Mouse (Mus musculus): Measurements from ENCODE around the gene Ttll7. TPM values are rescaled to one million over a fixed set of nuclear protein-coding genes. Genes with fewer than 3 reads are reported as not detected.

The Ttll7 gene
- polyA plus RNA-seq (2012; rRNA removed), result 68.5 and 70.9 TPM in 2 replicates

DNA sequence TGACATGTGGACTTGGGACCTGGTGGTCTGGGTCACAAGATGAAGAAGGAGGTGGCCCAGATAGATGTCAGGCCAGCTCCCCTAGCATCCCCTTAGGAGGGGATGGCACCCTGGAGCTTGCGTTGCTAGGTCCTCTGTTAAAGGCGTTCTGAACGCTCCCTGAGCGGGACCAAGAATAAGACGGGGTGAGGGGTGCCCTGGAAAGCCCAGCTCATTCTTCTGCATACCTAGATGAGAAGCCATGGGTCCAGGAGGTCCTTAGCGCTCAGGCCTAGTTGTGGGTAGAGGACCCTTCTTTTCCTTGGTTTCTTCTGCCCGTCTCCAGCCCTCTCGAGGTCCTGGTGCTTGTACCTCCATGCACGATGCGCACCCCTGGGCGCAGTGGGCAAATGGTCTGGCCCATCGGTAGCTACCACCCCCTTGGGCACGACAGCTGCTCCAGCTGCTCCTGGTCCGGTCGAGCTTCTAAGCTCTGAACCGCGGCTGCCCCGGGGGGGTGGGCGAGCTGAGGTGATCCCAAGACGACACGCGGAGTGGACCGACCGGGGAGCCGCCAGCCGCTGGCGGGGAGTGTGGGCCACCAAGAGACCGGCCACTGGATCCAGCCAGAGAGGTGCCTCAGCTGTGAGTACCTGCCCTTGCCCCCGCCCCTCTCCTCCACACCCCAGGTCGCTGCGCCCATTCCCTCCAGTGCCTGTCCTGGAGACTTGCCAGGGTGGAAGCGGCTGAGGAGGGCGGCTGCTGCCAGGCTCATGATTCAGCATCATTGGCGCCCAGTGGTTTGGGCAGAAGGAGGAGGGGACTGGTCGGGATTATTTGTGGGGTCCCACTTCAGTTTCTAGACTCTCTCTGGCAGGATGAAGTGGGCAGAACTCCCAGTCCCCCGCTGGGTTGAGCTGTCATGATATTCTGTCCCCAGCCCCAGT, at the start of gene Ttll7:
Gene Ttll7, plus strand, starts transcription at position 402 of the 926 bp plus-strand sequence.
- TF ChIP-seq CTCF (IDR thresholded peaks at IDR 0.05; ENCODE audit: extremely low read depth, insufficient read depth, low read length) (no peak), POLR2A (IDR thresholded peaks at IDR 0.05; ENCODE audit: extremely low read depth, insufficient read depth, low read length) (peak; percentile 81; the same call in 1 of the 2 replicates)
- Histone ChIP-seq H3K4me1 (ENCODE audit: control insufficient read depth, insufficient read depth, low read length) (no peaks in the 10 kb centered on the region), H3K4me3 (ENCODE audit: insufficient read depth, low read length) (peak within 1 kb of the TSS; percentile 52), H3K27ac (ENCODE audit: insufficient read depth, low read length) (peak within 1 kb of the TSS; percentile 89)

DNA sequence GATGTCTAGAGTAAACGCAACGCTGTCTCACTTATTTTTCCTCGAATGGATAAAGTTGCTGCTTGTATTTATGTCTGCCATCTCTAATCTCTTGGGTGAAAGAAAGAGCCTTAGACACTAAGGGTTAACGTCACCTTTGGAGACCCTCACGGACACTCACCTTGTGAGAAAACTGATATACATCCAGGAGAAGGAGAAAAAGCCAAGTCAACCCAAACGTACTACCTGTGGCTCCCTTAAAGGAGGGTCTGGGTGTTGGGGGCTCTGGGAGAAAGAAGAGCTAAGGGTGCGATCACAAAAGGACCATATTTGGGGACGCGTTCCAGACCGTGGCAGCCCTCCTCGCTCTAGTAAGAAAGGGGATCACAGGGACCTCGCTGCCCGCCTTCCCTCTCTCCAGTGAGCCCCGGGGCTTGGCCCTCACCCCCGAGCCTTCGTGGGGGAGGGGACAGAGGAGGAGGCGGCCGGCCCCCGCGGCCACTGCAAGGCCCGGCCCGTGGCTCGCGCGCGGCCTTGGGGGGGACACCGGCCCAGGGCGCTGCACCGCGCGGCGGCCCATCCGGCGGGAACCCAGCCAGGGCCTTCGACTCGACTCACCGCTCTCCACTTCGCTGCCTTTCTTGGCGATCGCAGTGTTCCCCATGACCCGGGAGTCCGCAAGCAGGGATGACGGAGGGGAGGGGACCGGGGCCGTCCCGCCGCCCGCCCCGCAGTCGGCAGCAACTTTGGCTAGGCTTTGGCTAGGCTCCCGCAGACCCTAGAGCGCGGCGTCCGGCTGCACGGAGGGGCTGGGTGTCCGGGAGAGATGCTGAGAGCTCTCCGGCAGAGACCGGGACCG, 39.9 kb upstream of the Ttll7 start:
- H3K4me1 ChIP-seq (ENCODE audit: control insufficient read depth, insufficient read depth, low read length), result peaks cover 2% of the 10 kb centered on the region; the same call in 1 of the 2 replicates
- peak overlapping the region; percentile 82 for H3K4me3 ChIP-seq (ENCODE audit: insufficient read depth, low read length)
- no peak for TF ChIP-seq POLR2A (IDR thresholded peaks at IDR 0.05; ENCODE audit: extremely low read depth, insufficient read depth, low read length)
- TF ChIP-seq CTCF (IDR thresholded peaks at IDR 0.05; ENCODE audit: extremely low read depth, insufficient read depth, low read length), result no peak
- H3K27ac ChIP-seq (ENCODE audit: insufficient read depth, low read length), result peak overlapping the region; percentile 34; the same call in 1 of the 2 replicates

DNA sequence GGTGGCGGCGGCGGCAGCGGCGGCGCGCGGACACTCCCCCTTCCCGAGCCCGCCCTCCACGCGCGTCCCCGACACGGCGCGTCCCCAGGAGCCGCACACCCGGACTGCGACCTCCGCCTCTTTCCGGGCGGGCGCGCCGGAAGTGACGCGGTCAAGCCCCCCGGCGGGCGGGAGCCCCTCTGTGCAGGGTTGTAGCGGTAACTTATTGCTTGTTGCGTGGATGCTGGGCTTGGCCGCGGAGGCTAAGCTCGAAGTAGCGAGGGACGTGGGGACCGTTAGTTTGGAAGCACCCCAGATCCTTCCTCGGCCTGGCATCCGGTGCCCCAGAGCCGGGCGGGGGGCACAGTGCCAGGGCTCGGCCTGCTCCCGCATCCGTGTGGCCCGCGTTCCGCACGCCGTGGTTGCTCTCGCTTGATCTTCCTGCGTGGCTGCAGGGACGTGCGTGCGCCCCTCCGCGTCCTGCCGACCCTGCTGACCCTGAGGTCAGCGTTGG, 39.2 kb upstream of the Ttll7 start, which contains the start of gene Prkacb:
Gene Prkacb, minus strand, starts transcription at position 90 of the 493 bp plus-strand sequence.
- TF ChIP-seq POLR2A (IDR thresholded peaks at IDR 0.05; ENCODE audit: extremely low read depth, insufficient read depth, low read length), result no peak
- no peak for TF ChIP-seq CTCF (IDR thresholded peaks at IDR 0.05; ENCODE audit: extremely low read depth, insufficient read depth, low read length)
- H3K27ac ChIP-seq (ENCODE audit: insufficient read depth, low read length), result peak within 1 kb of the TSS; percentile 79
- peak within 1 kb of the TSS; percentile 82 for H3K4me3 ChIP-seq (ENCODE audit: insufficient read depth, low read length)
- peaks cover 2% of the 10 kb centered on the region; the same call in 1 of the 2 replicates for H3K4me1 ChIP-seq (ENCODE audit: control insufficient read depth, insufficient read depth, low read length)

DNA sequence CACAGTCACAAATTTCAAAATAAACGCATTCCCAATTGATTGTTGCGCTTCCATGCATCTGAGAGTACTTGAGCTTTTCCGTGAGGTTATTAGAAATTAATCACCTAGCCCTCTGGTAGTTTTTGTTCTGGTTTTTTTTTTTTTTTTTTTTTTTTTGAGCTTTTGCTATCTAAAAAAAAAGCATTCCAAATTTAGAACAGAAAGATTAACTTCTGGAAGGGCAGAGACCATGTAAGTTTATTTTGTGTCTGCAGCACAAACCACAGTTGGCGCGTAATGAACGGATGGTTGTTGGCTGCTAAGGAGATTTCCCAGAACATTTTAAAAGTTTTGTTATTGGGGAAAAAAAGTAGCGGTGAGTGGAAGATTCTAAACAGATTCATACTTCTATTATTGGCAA, 38.5 kb upstream of the Ttll7 start:
- peak overlapping the region; percentile 79; the same call in 1 of the 2 replicates for H3K27ac ChIP-seq (ENCODE audit: insufficient read depth, low read length)
- H3K4me3 ChIP-seq (ENCODE audit: insufficient read depth, low read length), result peak overlapping the region; percentile 82; the same call in 1 of the 2 replicates
- peaks cover 2% of the 10 kb centered on the region; the same call in 1 of the 2 replicates for H3K4me1 ChIP-seq (ENCODE audit: control insufficient read depth, insufficient read depth, low read length)
- no peak for TF ChIP-seq CTCF (IDR thresholded peaks at IDR 0.05; ENCODE audit: extremely low read depth, insufficient read depth, low read length)
- TF ChIP-seq POLR2A (IDR thresholded peaks at IDR 0.05; ENCODE audit: extremely low read depth, insufficient read depth, low read length), result 0 out of 2 replicates have a peak, but pooled peaks have one; percentile 1

DNA sequence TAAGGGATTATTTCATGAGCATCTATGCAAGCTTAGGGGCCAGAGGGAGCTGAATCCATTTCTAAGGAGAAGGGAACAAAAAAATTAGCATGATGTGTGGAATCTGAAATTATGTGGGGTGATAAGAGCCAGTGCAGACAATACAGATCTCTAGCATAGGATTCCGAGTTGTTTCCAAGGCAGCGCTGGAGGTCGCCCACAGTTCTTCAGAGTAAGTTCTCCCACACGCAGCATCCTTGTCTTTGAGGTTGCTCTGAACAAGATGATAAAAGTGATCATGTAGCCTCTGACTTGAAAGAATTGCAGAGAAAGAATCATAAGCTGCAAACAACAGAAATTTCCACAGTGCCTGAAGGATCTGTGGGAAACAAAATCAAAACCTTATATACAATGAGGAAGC, 31.4 kb upstream of the Ttll7 start:
- TF ChIP-seq CTCF (IDR thresholded peaks at IDR 0.05; ENCODE audit: extremely low read depth, insufficient read depth, low read length) (no peak), POLR2A (IDR thresholded peaks at IDR 0.05; ENCODE audit: extremely low read depth, insufficient read depth, low read length) (no peak)
- Histone ChIP-seq H3K27ac (ENCODE audit: insufficient read depth, low read length) (no peak overlapping the region), H3K4me1 (ENCODE audit: control insufficient read depth, insufficient read depth, low read length) (no peaks in the 10 kb centered on the region), H3K4me3 (ENCODE audit: insufficient read depth, low read length) (no peak overlapping the region)

DNA sequence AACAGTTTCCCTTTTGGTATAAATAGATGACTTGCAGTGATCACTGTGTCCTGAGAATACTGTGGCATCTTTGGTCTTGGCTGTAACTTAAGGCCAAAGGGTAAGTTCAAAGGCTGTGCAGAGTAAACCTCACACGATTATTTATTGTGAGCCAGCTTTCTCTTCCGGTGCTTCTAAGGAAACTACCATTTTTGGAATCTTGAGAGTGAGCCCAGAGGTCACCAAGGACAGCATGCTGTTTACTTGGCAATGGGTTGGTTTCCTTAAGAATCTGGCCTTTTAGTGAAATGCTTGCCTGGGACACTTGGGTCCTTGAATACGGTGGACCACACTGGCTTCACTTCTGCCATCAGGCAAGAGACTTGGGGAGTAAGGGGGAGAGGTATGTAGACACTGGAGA, 9.4 kb upstream of the Ttll7 start:
- no peak overlapping the region for H3K27ac ChIP-seq (ENCODE audit: insufficient read depth, low read length)

DNA sequence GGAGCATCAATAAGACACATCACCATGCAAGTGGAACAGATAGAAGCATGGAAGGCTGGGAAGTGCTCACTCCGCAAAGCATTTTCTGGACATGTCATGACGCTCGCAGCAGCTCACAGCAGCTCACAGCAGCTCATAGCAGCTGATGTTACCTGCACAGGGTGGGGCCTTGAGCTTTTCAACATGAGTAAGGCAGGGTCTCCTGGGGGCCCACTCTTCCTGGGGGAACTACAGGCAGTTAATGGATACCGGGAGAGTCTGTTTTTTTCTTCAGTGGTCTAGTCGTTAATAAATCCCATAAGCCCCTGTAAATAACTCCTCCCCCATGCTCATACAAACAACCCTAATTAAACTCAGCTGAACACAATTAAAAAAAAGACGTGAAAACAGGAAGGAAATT, 8.7 kb upstream of the Ttll7 start:
- no peaks in the 10 kb centered on the region for H3K4me1 ChIP-seq (ENCODE audit: control insufficient read depth, insufficient read depth, low read length)
- H3K27ac ChIP-seq (ENCODE audit: insufficient read depth, low read length), result no peak overlapping the region
- no peak overlapping the region for H3K4me3 ChIP-seq (ENCODE audit: insufficient read depth, low read length)
- TF ChIP-seq POLR2A (IDR thresholded peaks at IDR 0.05; ENCODE audit: extremely low read depth, insufficient read depth, low read length), result no peak
- no peak for TF ChIP-seq CTCF (IDR thresholded peaks at IDR 0.05; ENCODE audit: extremely low read depth, insufficient read depth, low read length)

More for the DNA sequence above, 9.4 kb upstream of the Ttll7 start:
- no peaks in the 10 kb centered on the region for H3K4me1 ChIP-seq (ENCODE audit: control insufficient read depth, insufficient read depth, low read length)
- H3K4me3 ChIP-seq (ENCODE audit: insufficient read depth, low read length), result no peak overlapping the region
- TF ChIP-seq POLR2A (IDR thresholded peaks at IDR 0.05; ENCODE audit: extremely low read depth, insufficient read depth, low read length) (no peak), CTCF (IDR thresholded peaks at IDR 0.05; ENCODE audit: extremely low read depth, insufficient read depth, low read length) (no peak)

DNA sequence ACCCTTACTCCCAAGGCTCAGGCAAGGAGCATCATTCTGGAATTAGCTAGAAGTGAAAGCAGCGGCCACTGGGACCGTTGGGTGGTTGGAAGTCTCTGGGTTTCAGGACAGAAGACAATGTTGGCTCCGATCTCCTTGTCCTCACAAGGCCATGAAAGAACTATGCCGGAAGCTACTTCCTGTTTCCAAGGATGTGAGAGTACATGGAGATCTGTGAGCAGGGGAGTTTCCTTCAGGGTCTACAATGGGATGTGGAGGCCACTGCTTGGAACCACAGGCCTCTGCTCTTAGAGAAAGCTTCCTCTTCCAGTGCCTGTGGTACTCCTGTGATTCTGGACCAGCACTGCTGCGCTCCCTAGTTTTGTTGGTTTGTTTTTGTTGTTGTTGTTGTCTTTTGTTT, 5.9 kb upstream of the Ttll7 start:
- no peak for TF ChIP-seq CTCF (IDR thresholded peaks at IDR 0.05; ENCODE audit: extremely low read depth, insufficient read depth, low read length)
- no peak for TF ChIP-seq POLR2A (IDR thresholded peaks at IDR 0.05; ENCODE audit: extremely low read depth, insufficient read depth, low read length)
- peak overlapping the region; percentile 61; the same call in 1 of the 2 replicates for H3K27ac ChIP-seq (ENCODE audit: insufficient read depth, low read length)
- H3K4me3 ChIP-seq (ENCODE audit: insufficient read depth, low read length), result no peak overlapping the region
- no peaks in the 10 kb centered on the region for H3K4me1 ChIP-seq (ENCODE audit: control insufficient read depth, insufficient read depth, low read length)

DNA sequence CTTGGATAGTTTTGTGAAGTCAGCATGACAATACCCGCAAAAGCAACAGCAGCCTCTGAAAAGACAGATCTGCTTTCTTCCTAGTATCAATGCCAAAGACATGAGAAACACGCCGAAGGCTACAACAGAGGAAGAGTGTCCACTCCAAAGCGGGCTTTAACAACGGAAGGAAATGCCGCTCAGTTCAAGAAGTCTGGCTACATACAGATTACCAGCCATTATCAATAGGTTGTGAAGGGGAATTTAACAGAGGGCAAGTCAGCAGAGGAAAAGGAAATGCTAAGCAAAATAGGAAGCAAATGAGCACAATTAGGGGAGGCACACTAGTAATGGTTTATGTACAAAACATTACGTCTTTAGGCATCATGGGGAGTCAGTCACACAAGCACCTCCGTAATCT, 4.1 kb upstream of the Ttll7 start:
- TF ChIP-seq CTCF (IDR thresholded peaks at IDR 0.05; ENCODE audit: extremely low read depth, insufficient read depth, low read length) (no peak), POLR2A (IDR thresholded peaks at IDR 0.05; ENCODE audit: extremely low read depth, insufficient read depth, low read length) (no peak)
- Histone ChIP-seq H3K27ac (ENCODE audit: insufficient read depth, low read length) (no peak overlapping the region), H3K4me3 (ENCODE audit: insufficient read depth, low read length) (no peak overlapping the region), H3K4me1 (ENCODE audit: control insufficient read depth, insufficient read depth, low read length) (no peaks in the 10 kb centered on the region)
